Mouse (Mus musculus): ENCODE measurements around the gene Zbtb16.

- TF ChIP-seq POLR2A (IDR thresholded peaks at IDR 0.05; ENCODE audit: insufficient read depth, low read depth, low read length) (no peak), CTCF (IDR thresholded peaks at IDR 0.05; ENCODE audit: insufficient read depth, low read depth, low read length) (no peak)
Measured at GRCm38 (mm10) chr9:48813960-48814880, 21.8 kb downstream of the Zbtb16 start.

All from olfactory bulb, adult 2 months (tissue).